In the genomic region with DNA sequence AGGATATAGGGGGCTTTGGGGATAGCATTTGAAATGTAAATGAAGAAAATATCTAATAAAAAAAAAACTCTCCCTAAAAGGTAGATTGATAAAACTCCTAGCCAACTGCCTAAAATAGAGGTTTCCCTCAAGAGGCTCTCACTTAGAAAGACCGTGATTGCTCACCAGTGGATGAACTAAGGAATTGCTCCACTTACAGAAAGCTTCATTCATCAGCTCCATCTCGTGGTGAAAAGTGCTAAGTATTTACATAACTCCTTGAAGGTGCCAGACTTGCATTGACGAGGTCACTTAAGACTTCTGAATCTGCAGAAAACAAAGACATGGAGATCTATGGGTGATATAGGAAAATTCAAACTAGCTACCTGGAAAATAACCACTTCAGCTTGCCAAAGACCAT, we compare ENCODE assay signal across 13 mouse cellular contexts. TPM values are rescaled to one million over a fixed set of nuclear protein-coding genes. Genes with fewer than 3 reads are reported as not detected.
DNase-seq lines count a peak whose midpoint lies in the region; ATAC-seq and TF ChIP-seq lines count a peak whose summit lies in the region.
"Had no signal": no experiment of that assay in that cellular context is flagged by ENCODE, and none has a peak within 500 bp of the region (broad histone marks: within the 10 kb centered on the region; RNA-seq: fewer than 3 reads in every experiment).

No protein-coding gene starts in this region.

- H3K9ac ChIP-seq in lung, embryonic 14.5 days = no peak overlapping the region
- H3K9ac ChIP-seq: heart, embryonic 13.5 days; limb, embryonic 13.5 days had no signal

- H3K4me1 ChIP-seq in lung, embryonic 14.5 days (ENCODE audit: insufficient read depth) = no peaks in the 10 kb centered on the region
- H3K4me1 ChIP-seq: heart, embryonic 13.5 days; limb, embryonic 13.5 days had no signal

- H3K27me3 ChIP-seq in lung, embryonic 14.5 days (ENCODE audit: insufficient read depth, low read length) = no peaks in the 10 kb centered on the region
- H3K27me3 ChIP-seq: heart, embryonic 13.5 days; limb, embryonic 13.5 days had no signal

- ATAC-seq in lung, embryonic 14.5 days (ENCODE audit: insufficient read depth) = peak; percentile 63
- no peak for ATAC-seq in activated CD4-positive, CD25-positive, alpha-beta regulatory T cell, adult 4 months

- no peak overlapping the region for H3K4me3 ChIP-seq in lung, embryonic 14.5 days (ENCODE audit: low read depth, low read length)
- H3K4me3 ChIP-seq: heart, embryonic 13.5 days; limb, embryonic 13.5 days had no signal

- H3K9me3 ChIP-seq in lung, embryonic 14.5 days (ENCODE audit: low read depth, low read length) = no peaks in the 10 kb centered on the region
- H3K9me3 ChIP-seq: heart, embryonic 13.5 days; limb, embryonic 13.5 days had no signal

- TF ChIP-seq CTCF in lung, embryonic 14.5 days (IDR thresholded peaks at IDR 0.05; ENCODE audit: low read depth) = peak; percentile 55

- H3K36me3 ChIP-seq in lung, embryonic 14.5 days (ENCODE audit: insufficient read depth) = no peaks in the 10 kb centered on the region
- H3K36me3 ChIP-seq: heart, embryonic 13.5 days; limb, embryonic 13.5 days had no signal

- H3K27ac ChIP-seq in lung, embryonic 14.5 days (ENCODE audit: low read depth) = no peak overlapping the region
- H3K27ac ChIP-seq: heart, embryonic 13.5 days; limb, embryonic 13.5 days had no signal

- no peak overlapping the region for H3K4me2 ChIP-seq in lung, embryonic 14.5 days
- H3K4me2 ChIP-seq: heart, embryonic 13.5 days; limb, embryonic 13.5 days had no signal

- peak; percentile 48 to 82 for DNase-seq in frontal cortex, adult 2 months (ENCODE audit: extremely low spot score in 1 of 2, low spot score in 1 of 2)
- no peak for DNase-seq in frontal cortex, postnatal 14 days (ENCODE audit: low spot score in 2 of 2)
- DNase-seq in lung, embryonic 14.5 days = peak; percentile 71
- DNase-seq in lung, adult 18-20 months = no peak
- DNase-seq in ES-CJ7 (ENCODE audit: low read depth, low spot score) = peak; percentile 56
- peak; percentile 3 to 18 for DNase-seq in kidney, postnatal 36 days
- no peak for DNase-seq in heart, adult 9 months (ENCODE audit: low spot score in 2 of 2)
- DNase-seq: thymus, adult 18-20 months had no signal

- WGBS in lung, embryonic 14.5 days = 10% methylated on average over 3 of the region's 3 CpGs

RNA-seq across cellular contexts. Expression of gene Tas2r144, which starts 17.4 kb away (rescaled TPM):
- polyA plus RNA-seq in frontal cortex, adult 2 months (2012; rRNA removed) = not detected in 2 replicates
- not detected in 2 replicates for polyA plus RNA-seq in lung, embryonic 14.5 days (2014; fragmentation: Nextera tagmentation; extraction: Ambion mirVana)
- not detected for polyA plus RNA-seq in activated CD4-positive, CD25-positive, alpha-beta regulatory T cell, adult 4 months (2017; shearing (Covaris generic))
- polyA plus RNA-seq: cerebellum, adult 2 months; heart, embryonic 13.5 days; limb, embryonic 13.5 days; neural tube, embryonic 11.5 days had no signal

RNA-seq across cellular contexts. Expression of gene Gstk1, which starts 48.0 kb away (rescaled TPM):
- 25.6 and 25.7 TPM in 2 replicates for polyA plus RNA-seq in frontal cortex, adult 2 months (2012; rRNA removed)
- 31.8 and 34.2 TPM in 2 replicates for polyA plus RNA-seq in lung, embryonic 14.5 days (2014; fragmentation: Nextera tagmentation; extraction: Ambion mirVana)
- polyA plus RNA-seq in activated CD4-positive, CD25-positive, alpha-beta regulatory T cell, adult 4 months (2017; shearing (Covaris generic)) = 1 to 10 TPM; 8.1 to 9.3 TPM

RNA-seq across cellular contexts. Expression of gene Tas2r139, which starts 57.0 kb away (rescaled TPM):
- polyA plus RNA-seq in frontal cortex, adult 2 months (2012; rRNA removed) = not detected in 2 replicates
- not detected in 2 replicates for polyA plus RNA-seq in lung, embryonic 14.5 days (2014; fragmentation: Nextera tagmentation; extraction: Ambion mirVana)
- polyA plus RNA-seq in activated CD4-positive, CD25-positive, alpha-beta regulatory T cell, adult 4 months (2017; shearing (Covaris generic)) = under 1 TPM in 1 of 2 experiments, not detected in 1; 0.36 TPM
- polyA plus RNA-seq: cerebellum, adult 2 months; heart, embryonic 13.5 days; limb, embryonic 13.5 days; neural tube, embryonic 11.5 days had no signal

Comparison
In these comparisons a context has a peak if more than half of its experiments do, and no peak if none do; other contexts are left out.
1. DNase-seq: peak in frontal cortex, adult 2 months (2 of 2), lung, embryonic 14.5 days (single experiment), ES-CJ7 (single experiment) and kidney, postnatal 36 days (2 of 2); none in frontal cortex, postnatal 14 days (0 of 2), lung, adult 18-20 months (0 of 2) and heart, adult 9 months (0 of 2).